Mouse (Mus musculus): ENCODE results near the gene Hs6st3.

- TF ChIP-seq CTCF (IDR thresholded peaks at IDR 0.05; ENCODE audit: low read depth) (no peak), EP300 (IDR thresholded peaks at IDR 0.05; ENCODE audit: low read depth) (no peak)
These were observed 602 bp downstream of the Hs6st3 start for GRCm38 (mm10) chr14:119138786-119139100.
